Mouse (Mus musculus): Measurements from ENCODE around the gene Txndc8. TPM values are rescaled to one million over a fixed set of nuclear protein-coding genes. Genes with fewer than 3 reads are reported as not detected.

Gene Txndc8
- not detected in 2 replicates for polyA plus RNA-seq (2012; ENCODE audit: insufficient read depth, low replicate concordance)

- Histone ChIP-seq H3K27me3 (replicated peaks) (peaks cover 8% of the 10 kb centered on the region), H3K9me3 (no peaks in the 10 kb centered on the region), H3K4me3 (replicated peaks) (no peak within 1 kb of the TSS), H3K36me3 (replicated peaks; ENCODE audit: low read length) (no peaks in the 10 kb centered on the region), H3K4me1 (no peaks in the 10 kb centered on the region)
- no peak for TF ChIP-seq FLI1 (IDR thresholded peaks at IDR 0.05; ENCODE audit: low read length)
- no peak for TF ChIP-seq GATA1 (IDR thresholded peaks at IDR 0.05; ENCODE audit: borderline replicate concordance, low read length)
These were observed at the start of gene Txndc8 for GRCm38 (mm10) chr4:58009024-58009423. Txndc8 (minus strand) TSS chr4:58009124.

GRCm38 (mm10) chr4:58055653-58056052, 46.7 kb upstream of the Txndc8 start:
- H3K4me3 ChIP-seq (replicated peaks), result no peak overlapping the region
- no peaks in the 10 kb centered on the region for H3K36me3 ChIP-seq (replicated peaks; ENCODE audit: low read length)
- peaks cover 4% of the 10 kb centered on the region for H3K4me1 ChIP-seq
- no peak for TF ChIP-seq FLI1 (IDR thresholded peaks at IDR 0.05; ENCODE audit: low read length)
- TF ChIP-seq GATA1 (IDR thresholded peaks at IDR 0.05; ENCODE audit: borderline replicate concordance, low read length), result no peak
- H3K27me3 ChIP-seq (replicated peaks), result peaks cover 16% of the 10 kb centered on the region
- no peaks in the 10 kb centered on the region for H3K9me3 ChIP-seq

GRCm38 (mm10) chr4:58054441-58054840, 45.5 kb upstream of the Txndc8 start:
- Histone ChIP-seq H3K4me3 (replicated peaks) (no peak overlapping the region), H3K4me1 (peaks cover 10% of the 10 kb centered on the region), H3K9me3 (no peaks in the 10 kb centered on the region), H3K27me3 (replicated peaks) (peaks cover 17% of the 10 kb centered on the region), H3K36me3 (replicated peaks; ENCODE audit: low read length) (no peaks in the 10 kb centered on the region)
- TF ChIP-seq FLI1 (IDR thresholded peaks at IDR 0.05; ENCODE audit: low read length) (no peak), GATA1 (IDR thresholded peaks at IDR 0.05; ENCODE audit: borderline replicate concordance, low read length) (no peak)

GRCm38 (mm10) chr4:58050746-58051145, 41.8 kb upstream of the Txndc8 start:
- Histone ChIP-seq H3K27me3 (replicated peaks) (peaks cover 21% of the 10 kb centered on the region), H3K9me3 (no peaks in the 10 kb centered on the region), H3K4me1 (peaks cover 10% of the 10 kb centered on the region), H3K4me3 (replicated peaks) (peak overlapping the region; percentile 42), H3K36me3 (replicated peaks; ENCODE audit: low read length) (no peaks in the 10 kb centered on the region)
- no peak for TF ChIP-seq GATA1 (IDR thresholded peaks at IDR 0.05; ENCODE audit: borderline replicate concordance, low read length)
- TF ChIP-seq FLI1 (IDR thresholded peaks at IDR 0.05; ENCODE audit: low read length), result no peak

GRCm38 (mm10) chr4:58050276-58050675, 41.4 kb upstream of the Txndc8 start:
- Histone ChIP-seq H3K9me3 (no peaks in the 10 kb centered on the region), H3K27me3 (replicated peaks) (peaks cover 21% of the 10 kb centered on the region), H3K4me3 (replicated peaks) (no peak overlapping the region), H3K36me3 (replicated peaks; ENCODE audit: low read length) (no peaks in the 10 kb centered on the region), H3K4me1 (peaks cover 10% of the 10 kb centered on the region)
- no peak for TF ChIP-seq GATA1 (IDR thresholded peaks at IDR 0.05; ENCODE audit: borderline replicate concordance, low read length)
- TF ChIP-seq FLI1 (IDR thresholded peaks at IDR 0.05; ENCODE audit: low read length), result no peak

GRCm38 (mm10) chr4:58044833-58045232, 35.9 kb upstream of the Txndc8 start:
- Histone ChIP-seq H3K36me3 (replicated peaks; ENCODE audit: low read length) (no peaks in the 10 kb centered on the region), H3K4me3 (replicated peaks) (no peak overlapping the region), H3K9me3 (no peaks in the 10 kb centered on the region; the same call in 1 of the 2 replicates), H3K4me1 (no peaks in the 10 kb centered on the region), H3K27me3 (replicated peaks) (peaks cover 11% of the 10 kb centered on the region)
- TF ChIP-seq GATA1 (IDR thresholded peaks at IDR 0.05; ENCODE audit: borderline replicate concordance, low read length), result no peak
- no peak for TF ChIP-seq FLI1 (IDR thresholded peaks at IDR 0.05; ENCODE audit: low read length)

GRCm38 (mm10) chr4:58044356-58044755, 35.4 kb upstream of the Txndc8 start:
- Histone ChIP-seq H3K27me3 (replicated peaks) (peaks cover 11% of the 10 kb centered on the region), H3K9me3 (no peaks in the 10 kb centered on the region; the same call in 1 of the 2 replicates), H3K36me3 (replicated peaks; ENCODE audit: low read length) (no peaks in the 10 kb centered on the region), H3K4me1 (no peaks in the 10 kb centered on the region), H3K4me3 (replicated peaks) (no peak overlapping the region)
- TF ChIP-seq GATA1 (IDR thresholded peaks at IDR 0.05; ENCODE audit: borderline replicate concordance, low read length), result no peak
- TF ChIP-seq FLI1 (IDR thresholded peaks at IDR 0.05; ENCODE audit: low read length), result no peak

- no peaks in the 10 kb centered on the region; the same call in 1 of the 2 replicates for H3K4me1 ChIP-seq
- no peaks in the 10 kb centered on the region; the same call in 1 of the 2 replicates for H3K9me3 ChIP-seq
- no peaks in the 10 kb centered on the region for H3K36me3 ChIP-seq (replicated peaks; ENCODE audit: low read length)
- peaks cover 3% of the 10 kb centered on the region for H3K27me3 ChIP-seq (replicated peaks)
- no peak overlapping the region for H3K4me3 ChIP-seq (replicated peaks)
- TF ChIP-seq FLI1 (IDR thresholded peaks at IDR 0.05; ENCODE audit: low read length) (no peak), GATA1 (IDR thresholded peaks at IDR 0.05; ENCODE audit: borderline replicate concordance, low read length) (no peak)
These were observed 31.2 kb upstream of the Txndc8 start for GRCm38 (mm10) chr4:58040093-58040492.

- no peak for TF ChIP-seq FLI1 (IDR thresholded peaks at IDR 0.05; ENCODE audit: low read length)
- no peak for TF ChIP-seq GATA1 (IDR thresholded peaks at IDR 0.05; ENCODE audit: borderline replicate concordance, low read length)
These were observed 28.3 kb upstream of the Txndc8 start for GRCm38 (mm10) chr4:58037096-58037705.

GRCm38 (mm10) chr4:58034663-58035062, 25.7 kb upstream of the Txndc8 start:
- TF ChIP-seq FLI1 (IDR thresholded peaks at IDR 0.05; ENCODE audit: low read length) (no peak), GATA1 (IDR thresholded peaks at IDR 0.05; ENCODE audit: borderline replicate concordance, low read length) (no peak)
- Histone ChIP-seq H3K4me3 (replicated peaks) (no peak overlapping the region), H3K9me3 (peaks cover 8% of the 10 kb centered on the region)

More at GRCm38 (mm10) chr4:58037096-58037705, 28.3 kb upstream of the Txndc8 start:
- Histone ChIP-seq H3K4me1 (peaks cover 8% of the 10 kb centered on the region), H3K36me3 (replicated peaks; ENCODE audit: low read length) (no peaks in the 10 kb centered on the region), H3K9me3 (no peaks in the 10 kb centered on the region), H3K27me3 (replicated peaks) (peaks cover 7% of the 10 kb centered on the region), H3K4me3 (replicated peaks) (no peak overlapping the region)

More at GRCm38 (mm10) chr4:58034663-58035062, 25.7 kb upstream of the Txndc8 start:
- H3K27me3 ChIP-seq (replicated peaks), result peaks cover 4% of the 10 kb centered on the region
- peaks cover 8% of the 10 kb centered on the region for H3K4me1 ChIP-seq
- H3K36me3 ChIP-seq (replicated peaks; ENCODE audit: low read length), result no peaks in the 10 kb centered on the region

All from megakaryocyte, embryonic 14.5 days (primary cell).